Mouse (Mus musculus): Measurements from ENCODE around the gene Vwc2l.

The Vwc2l gene

GRCm38 (mm10) chr1:70911235-70911634 is 185.7 kb downstream of the Vwc2l start:
- DNase-seq (ENCODE audit: low read depth, low spot score), result peak; percentile 2

GRCm38 (mm10) chr1:70913071-70913470 is 187.6 kb downstream of the Vwc2l start:
- no peak for DNase-seq (ENCODE audit: low read depth, low spot score)

- DNase-seq (ENCODE audit: low read depth, low spot score), result no peak
Measured at GRCm38 (mm10) chr1:70918173-70919036, 192.9 kb downstream of the Vwc2l start.

GRCm38 (mm10) chr1:70933016-70933415 is 207.5 kb downstream of the Vwc2l start:
- DNase-seq (ENCODE audit: low read depth, low spot score), result no peak

Data from forelimb bud, embryonic 11.5 days (tissue).